Mouse (Mus musculus): Measurements from ENCODE around the gene Eno3.

DNA sequence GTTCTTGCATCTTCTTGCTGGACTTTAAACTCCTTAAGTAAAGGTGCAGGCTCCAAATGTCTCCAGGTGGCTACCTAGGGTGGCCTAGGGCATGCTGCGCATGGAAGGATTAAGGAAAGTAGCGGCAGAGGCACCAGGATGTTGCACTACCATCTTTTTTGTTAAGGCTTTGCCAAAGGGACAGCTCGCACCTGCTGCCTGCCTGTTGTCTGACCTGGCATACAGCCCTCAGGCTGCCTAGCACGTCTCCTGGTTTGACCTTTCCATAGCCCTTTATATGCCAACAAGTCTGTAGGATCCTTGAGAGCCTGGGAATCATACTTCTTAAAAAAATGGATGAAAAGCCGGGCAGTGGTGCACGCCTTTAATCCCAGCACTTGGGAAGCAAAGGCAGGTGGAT, 14.0 kb upstream of the Eno3 start:
- no peak for TF ChIP-seq HCFC1 (IDR thresholded peaks at IDR 0.05; ENCODE audit: borderline replicate concordance, insufficient read depth, low read length)
- TF ChIP-seq ZC3H11A (IDR thresholded peaks at IDR 0.05; ENCODE audit: borderline replicate concordance, low read depth, low read length): no peak
- no peak for TF ChIP-seq MAFK (IDR thresholded peaks at IDR 0.05; ENCODE audit: insufficient read depth, low read depth, low read length)

All from ES-E14 (cell line).